Mouse (Mus musculus) stomach, embryonic 14.5 days (tissue): Measurements from ENCODE around the gene Ptpn18. TPM values are rescaled to one million over a fixed set of nuclear protein-coding genes. Genes with fewer than 3 reads are reported as not detected.

ENCODE experiments used
- ATAC-seq: fragments of 200-750 bp; cut with Nextera tagmentation; 2 replicates; pipeline ENCODE4 v1.8.0; 2017; ENCODE audit warnings: low read depth, moderate TSS enrichment; ENCODE audit not compliant: insufficient number of reproducible peaks, insufficient read depth, low FRiP score
- H3K27ac ChIP-seq: fragments of 300-500 bp; sonication (generic); 2 replicates; pipeline ENCODE4 v1.5.1; 2014; ENCODE audit warnings: mild to moderate bottlenecking, low read length, moderate library complexity, mixed read lengths
- H3K27me3 ChIP-seq: fragments of 300-500 bp; sonication (generic); 2 replicates; pipeline ENCODE4 v1.6.1; 2014; ENCODE audit warnings: low read length, control low read depth, mixed read lengths; ENCODE audit not compliant: control insufficient read depth, insufficient read depth
- H3K36me3 ChIP-seq: fragments of 300-500 bp; sonication (generic); 2 replicates; pipeline ENCODE4 v1.6.1; 2014; ENCODE audit warnings: mild to moderate bottlenecking, control low read depth, low read length, moderate library complexity, mixed read lengths; ENCODE audit not compliant: control insufficient read depth, insufficient read depth
- H3K4me1 ChIP-seq: fragments of 300-500 bp; sonication (generic); 2 replicates; pipeline ENCODE4 v1.6.1; 2014; ENCODE audit warnings: low read length, control low read depth, mixed read lengths; ENCODE audit not compliant: control insufficient read depth, insufficient read depth
- H3K4me2 ChIP-seq: fragments of 300-500 bp; sonication (generic); replicated peaks from 2 replicates; pipeline ENCODE4 v1.6.1; 2014; ENCODE audit warnings: low read depth, low read length, control low read depth
- H3K4me3 ChIP-seq: fragments of 300-500 bp; sonication (generic); 2 replicates; pipeline ENCODE4 v1.5.1; 2014; ENCODE audit warnings: low read depth, low read length, control low read depth
- H3K9ac ChIP-seq: fragments of 300-500 bp; sonication (generic); replicated peaks from 2 replicates; pipeline ENCODE4 v1.6.1; 2014; ENCODE audit warnings: low read depth, mild to moderate bottlenecking, control low read depth, low read length, moderate library complexity, mixed read lengths
- H3K9me3 ChIP-seq: fragments of 300-500 bp; sonication (generic); 2 replicates; pipeline ENCODE4 v1.6.1; 2016; ENCODE audit warnings: low read depth, low read length, control low read depth; ENCODE audit not compliant: control insufficient read depth
- WGBS: fragments of 180-500 bp; shearing (Covaris S2); extraction: QIAGEN DNeasy Blood & Tissue Kit; methylation state at CpG from one replicate; pipeline ENCODE4 v1.1.7; 2014; 5-methylcytosine and 5-hydroxymethylcytosine counted together
- polyA plus RNA-seq: library from polyadenylated mRNA; unstranded; fragments of >200 nt; fragmentation: Nextera tagmentation; extraction: Ambion mirVana; gene quantifications from 2 replicates; pipeline ENCODE4 v1.2.1, GENCODE M21; 2014

Ptpn18 gene
- polyA plus RNA-seq, 1 experiment from 2014 or later = 18.7 TPM

DNA sequence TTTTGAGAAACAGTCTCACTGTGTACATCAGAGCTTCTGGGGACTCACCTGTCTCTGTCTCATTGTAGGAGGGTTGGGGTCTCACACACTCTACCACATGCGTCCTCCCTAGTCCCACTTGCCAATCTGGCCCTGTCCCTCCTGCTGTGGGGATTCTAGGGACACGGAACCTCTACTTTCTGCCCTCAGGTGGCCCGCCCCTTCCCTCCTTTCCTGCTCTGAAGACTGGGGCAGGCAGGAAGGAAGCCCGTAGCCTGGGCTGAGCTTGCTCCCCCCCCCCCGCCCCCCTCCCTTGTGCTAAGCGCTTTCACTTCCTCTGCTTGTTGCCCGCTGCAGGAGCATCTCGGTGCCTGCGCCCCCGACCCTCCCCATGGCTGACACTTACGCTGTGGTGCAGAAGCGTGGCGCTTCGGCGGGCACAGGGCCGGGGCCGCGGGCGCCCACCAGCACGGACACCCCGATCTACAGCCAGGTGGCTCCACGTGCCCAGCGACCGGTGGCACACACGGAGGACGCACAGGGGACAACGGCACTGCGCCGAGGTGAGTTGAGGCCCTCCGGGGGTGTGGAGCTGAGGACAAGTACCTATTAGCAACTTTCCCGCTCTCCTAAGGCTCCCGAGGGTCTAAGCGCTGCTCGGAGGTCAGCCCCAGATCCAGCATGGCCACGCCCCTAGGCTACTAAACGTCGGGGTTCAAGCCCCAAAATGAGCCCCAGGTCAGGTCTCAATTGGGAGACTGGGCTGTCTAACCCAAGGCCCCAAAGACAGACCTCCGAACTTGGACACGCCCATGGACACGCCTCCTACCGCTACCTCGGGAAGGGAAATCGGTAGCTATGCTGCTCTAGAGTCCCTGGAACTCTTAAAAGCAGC, 13.1 kb downstream of the Ptpn18 start:
- Histone ChIP-seq H3K4me2 (peak overlapping the region; percentile 97), H3K27me3 (no peaks in the 10 kb centered on the region), H3K4me1 (no peaks in the 10 kb centered on the region), H3K27ac (no peak overlapping the region), H3K4me3 (peak overlapping the region; percentile 41), H3K9me3 (no peaks in the 10 kb centered on the region), H3K9ac (peak overlapping the region; percentile 43), H3K36me3 (no peaks in the 10 kb centered on the region)
- WGBS = under 1% methylated on average over 41 of the region's 43 CpGs
- peak; percentile 70 for ATAC-seq

DNA sequence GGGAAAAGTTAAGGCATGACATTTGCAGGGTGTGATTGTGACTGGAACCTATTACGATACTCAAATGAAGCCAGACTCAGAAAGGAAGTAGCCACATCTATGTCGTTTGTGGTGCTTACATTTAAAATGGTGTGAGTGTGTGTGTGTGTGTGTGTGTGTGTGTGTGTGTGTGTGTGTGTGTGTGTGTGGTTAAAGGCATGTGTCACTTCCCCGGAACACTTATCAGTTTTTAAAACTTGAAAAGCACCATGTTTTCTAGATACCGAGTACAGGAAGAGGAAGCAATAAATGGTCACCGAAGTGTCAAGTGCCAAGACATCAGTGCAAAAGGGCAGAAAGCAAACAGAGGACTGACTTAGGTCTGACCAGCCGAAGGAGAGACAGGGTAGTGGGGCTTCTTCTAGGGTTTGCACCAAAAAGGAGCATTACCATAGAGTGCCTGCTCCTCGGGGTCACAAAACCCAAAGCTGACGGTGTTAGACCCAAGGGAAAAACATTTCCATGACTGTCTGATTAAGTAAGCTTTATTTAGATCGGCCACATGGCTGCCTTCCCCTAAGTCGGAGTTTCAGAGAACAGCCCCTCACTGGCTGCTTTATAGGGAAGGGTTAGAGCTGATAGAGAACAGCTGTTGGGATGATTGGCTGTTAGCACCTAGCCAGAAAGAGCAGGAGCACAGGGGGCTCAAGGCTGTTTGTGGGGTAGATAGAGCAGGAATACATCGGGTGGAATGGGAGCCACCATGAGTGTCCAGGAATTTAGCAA, 19.5 kb downstream of the Ptpn18 start:
- Histone ChIP-seq H3K36me3 (no peaks in the 10 kb centered on the region), H3K9me3 (no peaks in the 10 kb centered on the region), H3K27me3 (no peaks in the 10 kb centered on the region), H3K4me2 (no peak overlapping the region), H3K27ac (no peak overlapping the region), H3K4me3 (no peak overlapping the region), H3K9ac (no peak overlapping the region), H3K4me1 (no peaks in the 10 kb centered on the region)
- ATAC-seq = no peak
- WGBS = 37% methylated on average over 11 of the region's 11 CpGs

DNA sequence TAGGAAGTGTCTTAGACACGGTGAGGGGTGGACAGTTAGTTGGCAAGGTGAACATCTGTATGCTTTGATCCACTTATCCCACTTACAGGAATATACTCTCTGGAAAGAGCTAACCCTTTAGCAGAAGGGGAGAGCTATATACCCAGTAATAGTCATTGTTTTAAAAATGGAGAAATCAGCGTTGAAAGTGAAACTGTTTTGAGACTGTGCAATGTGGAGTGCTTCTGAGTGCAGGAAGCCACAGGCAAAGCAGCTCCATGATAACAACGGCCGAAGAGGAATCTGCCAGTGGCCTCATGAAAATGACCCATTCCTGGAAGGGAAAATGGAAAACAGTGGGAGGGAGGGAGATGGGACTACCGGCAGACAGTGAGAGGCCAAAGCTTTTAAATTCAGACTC, 21.2 kb downstream of the Ptpn18 start:
- Histone ChIP-seq H3K27me3 (no peaks in the 10 kb centered on the region), H3K27ac (no peak overlapping the region), H3K9me3 (no peaks in the 10 kb centered on the region), H3K4me2 (no peak overlapping the region), H3K4me3 (no peak overlapping the region), H3K36me3 (no peaks in the 10 kb centered on the region), H3K4me1 (no peaks in the 10 kb centered on the region), H3K9ac (no peak overlapping the region)
- no peak for ATAC-seq
- WGBS = 63% methylated on average over 5 of the region's 5 CpGs

DNA sequence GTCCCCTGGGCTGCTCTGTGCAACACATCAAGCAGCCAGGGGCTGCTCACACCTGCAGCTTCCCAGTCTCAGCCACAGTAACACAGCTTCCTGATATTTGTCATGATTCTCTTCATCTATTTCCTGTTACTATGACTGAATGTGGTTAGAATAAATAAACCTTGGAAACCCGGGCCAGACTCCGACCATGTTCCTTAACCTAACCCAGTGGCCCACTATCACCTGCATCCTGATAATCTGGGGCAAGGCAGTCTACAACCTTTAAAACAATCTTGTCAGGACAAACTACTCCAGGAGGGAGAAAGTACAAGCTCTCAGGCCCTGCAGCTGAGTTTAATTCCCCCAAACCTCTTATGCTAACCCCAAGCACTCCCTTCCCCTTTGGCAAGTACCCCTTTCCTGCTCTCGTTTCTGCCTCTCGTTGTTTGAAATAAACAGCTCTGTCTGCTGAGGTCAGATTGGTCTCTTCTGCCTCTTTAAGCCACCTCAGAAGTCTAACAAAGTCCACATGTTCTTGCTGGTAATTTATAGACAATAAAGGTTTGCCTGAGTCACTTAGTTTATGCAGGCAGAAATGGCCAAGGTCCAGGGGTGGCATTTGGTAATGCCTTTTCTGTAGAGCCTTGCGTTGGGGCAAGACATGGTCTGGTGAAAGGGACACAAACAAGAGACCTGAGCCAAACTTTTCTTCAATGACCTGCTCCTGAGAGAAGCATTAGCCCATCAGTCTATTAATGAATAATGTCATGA, 22.5 kb downstream of the Ptpn18 start:
- no peak for ATAC-seq
- WGBS = 32% methylated on average over 5 of the region's 5 CpGs

DNA sequence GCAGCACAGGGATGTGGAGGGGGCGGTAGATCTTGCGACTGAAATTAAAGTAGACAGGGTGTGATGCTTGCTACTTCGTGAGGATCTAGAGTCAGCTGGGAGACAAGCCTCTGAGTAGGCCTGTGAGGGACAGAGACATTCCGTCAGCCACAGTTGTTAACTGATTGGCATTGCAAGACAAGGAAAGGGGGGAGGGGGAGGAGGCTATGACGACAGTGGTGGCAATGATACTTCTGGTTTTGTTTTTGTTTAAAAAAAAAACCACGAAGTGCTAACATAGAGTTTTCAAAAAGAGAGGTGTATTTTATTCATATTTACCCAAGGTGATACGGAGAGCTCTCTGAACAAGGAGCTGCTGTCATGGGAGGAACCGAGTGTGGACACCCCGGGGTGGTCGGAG, 24.9 kb downstream of the Ptpn18 start:
- Histone ChIP-seq H3K27me3 (no peaks in the 10 kb centered on the region), H3K4me2 (no peak overlapping the region), H3K4me1 (no peaks in the 10 kb centered on the region), H3K27ac (no peak overlapping the region), H3K9me3 (no peaks in the 10 kb centered on the region), H3K9ac (no peak overlapping the region), H3K4me3 (no peak overlapping the region), H3K36me3 (no peaks in the 10 kb centered on the region)
- ATAC-seq = no peak
- WGBS = 82% methylated on average over 10 of the region's 10 CpGs

More for the DNA sequence above, 22.5 kb downstream of the Ptpn18 start:
- Histone ChIP-seq H3K36me3 (no peaks in the 10 kb centered on the region), H3K27ac (no peak overlapping the region), H3K4me1 (no peaks in the 10 kb centered on the region), H3K4me2 (no peak overlapping the region), H3K9ac (no peak overlapping the region), H3K9me3 (no peaks in the 10 kb centered on the region), H3K4me3 (no peak overlapping the region), H3K27me3 (no peaks in the 10 kb centered on the region)

DNA sequence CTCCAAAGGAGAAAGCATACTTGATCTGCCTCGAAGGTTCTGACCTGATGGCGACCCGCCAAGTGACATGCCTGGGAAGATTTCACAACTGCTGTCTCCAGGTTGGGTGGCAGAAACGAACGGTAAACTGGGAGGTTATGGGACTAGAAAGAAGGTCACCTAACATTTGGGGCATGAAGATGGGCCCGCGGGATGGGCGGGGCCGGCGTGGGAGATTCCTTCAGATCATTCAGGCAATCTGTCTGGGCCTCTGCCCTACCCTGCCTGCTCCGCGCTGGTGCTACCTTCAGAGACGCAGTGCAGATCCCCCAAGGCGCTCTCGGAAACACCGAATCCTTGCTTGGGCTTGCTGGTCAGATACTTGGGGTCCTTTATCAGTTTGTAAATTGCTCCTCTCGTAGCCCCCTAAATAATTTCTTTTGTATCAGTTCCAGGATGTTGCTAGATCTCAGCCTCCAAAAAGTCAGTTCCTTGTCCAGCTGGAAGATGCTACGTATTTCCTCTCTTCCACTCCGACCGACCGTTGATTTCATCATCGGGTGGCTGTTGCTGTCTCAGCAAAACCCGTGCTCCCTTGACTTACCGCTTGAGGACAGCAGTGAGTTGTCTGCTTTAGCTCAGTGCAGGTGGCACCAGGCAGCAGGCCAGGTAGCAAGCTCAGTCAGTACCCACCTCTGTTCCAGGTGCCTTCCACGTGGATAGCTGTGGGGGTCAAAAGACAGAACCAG, 26.1 kb downstream of the Ptpn18 start:
- ATAC-seq = peak; percentile 28; the same call in 1 of the 2 replicates
- Histone ChIP-seq H3K27me3 (no peaks in the 10 kb centered on the region), H3K4me2 (peak overlapping the region; percentile 39), H3K27ac (no peak overlapping the region), H3K4me3 (peak overlapping the region; percentile 8; the same call in 1 of the 2 replicates), H3K4me1 (no peaks in the 10 kb centered on the region), H3K9me3 (no peaks in the 10 kb centered on the region), H3K36me3 (no peaks in the 10 kb centered on the region), H3K9ac (no peak overlapping the region)
- 5% methylated on average over 25 of the region's 25 CpGs for WGBS

DNA sequence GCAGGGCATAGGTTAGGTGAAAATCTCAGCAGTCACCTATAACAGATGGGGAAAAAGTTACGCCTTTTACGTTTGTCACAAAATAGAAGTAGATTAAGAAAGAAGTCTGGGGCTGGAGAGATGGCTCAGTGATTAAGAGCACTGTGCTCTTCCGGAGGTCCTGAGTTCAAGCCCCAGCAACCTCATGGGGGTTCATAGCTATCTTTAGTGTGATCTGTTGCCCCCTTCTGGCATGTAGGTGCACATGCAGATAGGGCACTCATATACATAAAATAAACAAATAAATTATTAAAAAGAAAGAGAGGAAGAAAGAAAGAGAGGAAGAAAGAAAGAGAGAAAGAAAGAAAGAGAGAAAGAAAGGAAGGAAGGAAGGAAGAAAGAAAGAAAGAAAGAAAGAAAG, 27.8 kb downstream of the Ptpn18 start:
- 94% methylated on average over 3 of the region's 3 CpGs for WGBS
- Histone ChIP-seq H3K36me3 (no peaks in the 10 kb centered on the region), H3K4me2 (no peak overlapping the region), H3K27me3 (no peaks in the 10 kb centered on the region), H3K4me1 (no peaks in the 10 kb centered on the region), H3K9me3 (no peaks in the 10 kb centered on the region), H3K27ac (no peak overlapping the region), H3K4me3 (no peak overlapping the region), H3K9ac (no peak overlapping the region)
- no peak for ATAC-seq
